Mouse (Mus musculus): ENCODE results near the gene 4930548H24Rik.
A peak's percentile ranks its signal among the peaks of the same experiment; 100 is the strongest.
"Not testable (repeated sequence)": the region's sequence is repeated elsewhere in the genome, so short reads cannot be mapped to it uniquely, and the experiment has no call there.

Gene 4930548H24Rik

GRCm38 (mm10) chr5:31485440-31485839 lies at the start of gene 4930548H24Rik:
Gene 4930548H24Rik (plus strand): TSS chr5:31485740.
- no peak for DNase-seq (ENCODE audit: low spot score)

GRCm38 (mm10) chr5:31451336-31451735 lies 34.2 kb upstream of the 4930548H24Rik start:
- DNase-seq (ENCODE audit: low spot score), result no peak

GRCm38 (mm10) chr5:31451878-31452561 lies 33.5 kb upstream of the 4930548H24Rik start, which contains the start of gene Zfp512:
Gene Zfp512 (plus strand): TSS chr5:31452431.
- DNase-seq (ENCODE audit: low spot score), result peak; percentile 65

GRCm38 (mm10) chr5:31452562-31452878 lies 33.0 kb upstream of the 4930548H24Rik start:
- no peak for DNase-seq (ENCODE audit: low spot score)

DNA sequence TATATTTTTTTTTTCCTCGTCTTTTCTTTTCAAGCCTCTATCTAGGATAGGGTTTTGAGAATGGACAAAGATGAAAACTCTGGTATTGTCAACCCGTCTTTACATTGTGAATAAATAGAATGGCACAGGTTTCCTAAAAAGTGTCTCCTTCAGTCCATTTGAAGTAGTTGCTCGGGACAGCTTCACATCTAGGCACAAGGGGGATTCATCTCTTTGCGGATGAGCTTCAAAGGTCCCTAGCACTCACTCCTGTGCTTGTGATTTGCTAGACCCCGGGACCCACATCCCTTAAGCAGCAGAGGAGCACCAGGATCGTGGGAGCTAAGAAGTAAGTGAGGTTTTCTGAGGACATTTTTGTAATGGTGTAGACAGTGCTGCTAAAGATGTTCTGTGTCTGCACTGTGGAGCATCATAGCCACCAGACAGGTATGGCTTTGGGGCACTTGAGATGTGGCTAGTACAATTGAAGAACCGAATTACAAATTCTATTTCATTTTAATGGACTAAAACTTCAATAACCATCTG lies 32.6 kb upstream of the 4930548H24Rik start:
- DNase-seq (ENCODE audit: low spot score), result no peak

DNA sequence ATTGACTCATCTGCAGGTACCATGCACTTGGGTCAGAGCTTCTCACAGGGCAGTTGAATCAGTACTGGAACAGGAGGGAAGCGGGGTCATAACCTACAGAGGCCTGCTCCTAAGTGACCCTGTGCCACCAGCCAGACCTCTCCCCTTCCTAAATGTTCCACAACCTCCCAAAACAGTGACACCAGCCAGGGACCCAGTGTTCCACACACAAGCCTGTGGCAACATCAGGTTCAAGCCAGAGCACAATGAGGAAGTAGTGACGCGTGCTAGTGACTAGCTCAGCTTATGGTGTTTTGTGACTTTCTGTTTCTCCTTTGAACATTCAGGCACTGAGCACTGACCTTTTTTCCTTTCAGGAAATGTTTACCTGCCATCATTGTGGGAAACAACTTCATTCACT lies 17.7 kb upstream of the 4930548H24Rik start:
- DNase-seq (ENCODE audit: low spot score), result no peak

- DNase-seq (ENCODE audit: low spot score), result no peak
Measured at GRCm38 (mm10) chr5:31469711-31470110, 15.8 kb upstream of the 4930548H24Rik start.

DNA sequence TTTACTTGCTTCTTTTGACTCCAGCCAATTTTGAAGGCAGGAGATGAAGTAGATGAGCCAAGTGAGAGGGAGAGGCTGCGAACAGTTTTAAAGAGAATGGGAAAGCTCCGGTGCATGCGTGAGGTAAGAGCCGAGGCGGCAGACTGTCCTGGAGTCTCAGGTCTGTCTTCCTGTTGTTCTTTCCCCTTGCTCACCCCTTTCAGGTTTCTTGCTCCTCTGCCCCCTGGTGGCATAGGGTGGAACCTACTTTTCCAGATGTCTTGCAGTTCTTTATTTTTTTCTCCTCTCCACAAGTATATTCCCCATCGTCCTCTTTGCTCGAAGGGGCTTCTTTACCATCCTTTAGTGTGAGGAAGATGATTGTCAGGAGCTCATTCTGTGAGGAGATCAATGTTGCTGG lies 15.2 kb upstream of the 4930548H24Rik start:
- DNase-seq (ENCODE audit: low spot score), result no peak

- no peak for DNase-seq (ENCODE audit: low spot score)
Measured at GRCm38 (mm10) chr5:31480536-31480935, 5.0 kb upstream of the 4930548H24Rik start.

- DNase-seq (ENCODE audit: low spot score), result no peak
Measured at GRCm38 (mm10) chr5:31487889-31488288, 2.3 kb downstream of the 4930548H24Rik start.

DNA sequence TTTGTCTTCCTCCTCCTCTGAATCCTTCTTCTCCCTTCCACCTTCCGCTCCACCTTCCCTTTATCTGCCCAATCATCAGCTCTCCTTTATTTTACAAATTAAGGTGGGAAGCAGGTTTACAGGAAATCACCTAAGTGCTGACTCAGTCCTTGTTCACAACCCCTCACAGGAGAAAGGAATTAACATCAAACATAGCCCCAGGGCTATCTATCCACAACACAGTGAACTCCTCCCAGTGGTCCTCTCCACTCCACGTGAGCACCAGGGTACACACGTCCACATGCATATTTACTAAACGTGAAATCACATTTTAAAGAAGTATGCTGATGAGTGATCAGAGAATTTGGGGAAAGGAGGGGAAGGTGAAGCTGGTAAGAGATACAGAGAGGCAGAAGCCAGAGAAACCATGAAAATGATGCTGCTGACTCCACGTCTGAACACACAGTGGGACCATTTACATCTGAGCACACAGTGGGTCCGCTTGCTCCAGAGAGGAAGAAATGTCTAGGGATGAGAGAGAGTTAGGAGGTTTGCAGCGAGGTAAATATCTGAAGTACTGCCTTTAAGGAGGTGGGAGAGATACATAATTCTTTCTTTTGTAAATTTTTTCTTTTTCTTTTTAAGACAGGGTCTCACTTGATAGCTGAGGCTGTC lies 3.7 kb downstream of the 4930548H24Rik start:
- DNase-seq (ENCODE audit: low spot score), result no peak

GRCm38 (mm10) chr5:31492031-31492430 lies 6.5 kb downstream of the 4930548H24Rik start:
- DNase-seq (ENCODE audit: low spot score), result no peak

GRCm38 (mm10) chr5:31494513-31495297 lies 9.2 kb downstream of the 4930548H24Rik start, which contains the start of gene Gpn1:
Gene Gpn1 (plus strand): TSS chr5:31494741.
- peak; percentile 56 for DNase-seq (ENCODE audit: low spot score)

GRCm38 (mm10) chr5:31504843-31505242 lies 19.3 kb downstream of the 4930548H24Rik start:
- no peak for DNase-seq (ENCODE audit: low spot score)

GRCm38 (mm10) chr5:31512481-31512880 lies 26.9 kb downstream of the 4930548H24Rik start:
- no peak for DNase-seq (ENCODE audit: low spot score)

- no peak for DNase-seq (ENCODE audit: low spot score)
Measured at GRCm38 (mm10) chr5:31520556-31520955, 35.0 kb downstream of the 4930548H24Rik start.

- peak; percentile 38 for DNase-seq (ENCODE audit: low spot score)
Measured at GRCm38 (mm10) chr5:31526354-31527116, 41.0 kb downstream of the 4930548H24Rik start, which contains the start of gene Slc4a1ap. Gene Slc4a1ap (plus strand): TSS chr5:31526995.

- DNase-seq (ENCODE audit: low spot score), result no peak
Measured at GRCm38 (mm10) chr5:31527117-31527680, 41.7 kb downstream of the 4930548H24Rik start.

GRCm38 (mm10) chr5:31527707-31528106 lies 42.2 kb downstream of the 4930548H24Rik start, which contains the start of gene Supt7l:
Gene Supt7l (minus strand): TSS chr5:31527807.
- not testable (repeated sequence) for DNase-seq (ENCODE audit: low spot score)

DNA sequence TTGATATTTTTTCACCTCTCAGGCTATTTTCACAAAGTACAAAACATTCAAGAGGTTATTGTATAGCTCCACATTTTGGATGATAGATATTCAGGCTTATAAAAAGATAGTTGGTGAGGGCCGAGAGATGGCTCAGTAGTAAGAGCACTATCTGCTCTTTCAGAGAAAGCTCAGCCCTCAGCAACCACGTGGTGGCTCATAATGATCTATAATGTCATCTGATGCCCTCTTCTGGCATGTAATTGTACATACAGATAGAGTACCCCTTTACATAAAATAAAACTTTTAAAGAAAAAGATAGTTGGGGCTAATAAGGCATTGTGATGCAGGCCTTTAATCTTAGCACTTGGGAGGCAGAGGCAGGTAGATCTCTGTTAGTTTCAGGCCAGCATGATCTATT lies 43.0 kb downstream of the 4930548H24Rik start:
- DNase-seq (ENCODE audit: low spot score), result no peak

DNA sequence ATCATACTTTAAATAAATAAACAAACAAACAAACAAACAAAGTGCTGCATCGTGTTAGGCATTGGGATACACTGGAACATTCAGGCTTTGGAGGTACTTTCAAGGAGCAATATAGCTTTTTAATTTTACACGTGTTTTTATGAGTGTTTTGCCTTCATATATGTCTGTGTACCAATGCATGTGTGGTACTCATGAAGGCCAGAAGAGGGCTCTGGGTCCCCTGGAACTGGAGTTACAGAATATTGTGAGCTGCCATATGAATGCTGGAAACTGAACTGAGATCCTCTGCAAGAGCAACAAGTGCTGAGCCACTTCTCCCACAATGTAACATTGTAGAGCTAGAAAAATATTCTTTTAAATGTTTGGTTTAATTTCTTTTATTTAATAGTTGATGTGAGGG lies 49.7 kb downstream of the 4930548H24Rik start:
- DNase-seq (ENCODE audit: low spot score), result no peak

All from urinary bladder, postnatal 10 days (tissue).